Mouse (Mus musculus): ENCODE results near the gene Itprid2.

The Itprid2 gene

GRCm38 (mm10) chr2:79713662-79714091, 78.5 kb downstream of the Itprid2 start:
- DNase-seq (ENCODE audit: low spot score): no peak

- DNase-seq (ENCODE audit: low spot score): no peak
Observed at GRCm38 (mm10) chr2:79714745-79715144, 79.6 kb downstream of the Itprid2 start.

- no peak for DNase-seq (ENCODE audit: low spot score)
Observed at GRCm38 (mm10) chr2:79715925-79716324, 80.8 kb downstream of the Itprid2 start.

- no peak for DNase-seq (ENCODE audit: low spot score)
Observed at GRCm38 (mm10) chr2:79717846-79718245, 82.7 kb downstream of the Itprid2 start.

- DNase-seq (ENCODE audit: low spot score): no peak
Observed at GRCm38 (mm10) chr2:79722415-79722814, 87.3 kb downstream of the Itprid2 start.
